Mouse (Mus musculus) urinary bladder, postnatal 36 days (tissue): ENCODE measurements at regions not wholly inside any gene's neighbourhood (a gene's known extent, or its start where the extent isn't known, plus 50 kb on each side); places are given as distances from the start of the nearest gene placed in this dataset.

Source experiments
- DNase-seq, 2 experiments: peaks; one replicate each; pipeline ENCODE4 v3.0.0; 2022; ENCODE audit warnings: low spot score in 2 of 2, mixed read lengths in 1 of 2

DNA sequence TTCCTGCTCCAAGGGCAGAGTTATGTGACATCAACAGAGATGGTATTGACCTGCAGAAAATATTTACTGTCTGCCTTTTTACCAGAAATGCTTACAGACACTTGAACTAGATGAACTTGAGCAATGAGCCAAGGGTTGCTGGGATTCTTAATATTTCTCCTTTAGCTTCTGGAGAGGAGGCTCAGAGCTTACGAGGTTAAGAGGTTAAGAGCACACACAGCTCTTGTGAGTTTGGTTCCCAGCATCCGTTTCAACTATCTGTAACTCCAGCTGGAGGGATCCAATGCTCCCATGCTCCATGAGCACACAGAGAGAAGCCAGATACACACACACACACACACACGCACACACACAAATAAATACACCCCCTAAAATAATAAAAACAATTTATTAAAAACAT, 114.7 kb upstream of the Fn1 start:
- no peak for DNase-seq

DNA sequence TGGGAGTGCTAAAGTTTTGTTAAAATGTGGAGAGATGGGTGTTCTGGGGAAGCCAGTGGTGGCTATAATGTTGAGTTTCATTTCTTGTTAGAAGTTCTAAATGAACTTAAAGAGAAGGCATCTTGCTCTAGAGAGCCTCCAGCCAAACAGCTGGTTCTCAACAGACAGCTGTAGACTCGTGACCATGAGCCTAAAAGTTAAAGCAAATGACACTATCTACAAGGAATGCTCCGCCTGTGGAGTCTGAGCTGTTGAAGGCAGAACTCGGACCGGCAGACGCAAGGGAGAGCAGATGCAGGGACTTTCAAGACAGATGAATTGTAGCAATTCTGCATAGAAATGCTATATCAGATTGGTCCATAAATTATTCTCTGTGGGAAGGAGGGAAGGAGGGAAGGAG, 114.1 kb upstream of the Fn1 start:
- no peak for DNase-seq

DNA sequence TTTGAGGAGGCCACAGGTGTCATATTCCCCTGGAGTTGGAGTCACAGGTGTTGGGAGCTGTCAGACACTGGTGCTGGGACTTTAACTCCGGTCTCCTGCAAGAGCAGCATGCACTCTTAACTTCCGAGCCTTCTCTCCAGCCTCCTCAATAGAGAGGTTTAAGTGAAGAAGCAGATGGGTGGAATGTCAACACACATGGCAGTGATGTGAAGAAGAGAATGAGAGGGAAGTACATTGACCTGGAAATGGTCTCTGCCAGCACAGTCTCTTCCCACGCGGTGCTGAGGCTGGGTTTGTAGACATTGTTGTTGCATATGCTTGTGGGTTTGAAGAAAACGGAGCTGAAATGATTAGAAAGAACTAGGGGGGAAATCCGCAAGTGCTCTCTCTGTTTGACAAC, 112.0 kb upstream of the Fn1 start:
- no peak for DNase-seq

DNA sequence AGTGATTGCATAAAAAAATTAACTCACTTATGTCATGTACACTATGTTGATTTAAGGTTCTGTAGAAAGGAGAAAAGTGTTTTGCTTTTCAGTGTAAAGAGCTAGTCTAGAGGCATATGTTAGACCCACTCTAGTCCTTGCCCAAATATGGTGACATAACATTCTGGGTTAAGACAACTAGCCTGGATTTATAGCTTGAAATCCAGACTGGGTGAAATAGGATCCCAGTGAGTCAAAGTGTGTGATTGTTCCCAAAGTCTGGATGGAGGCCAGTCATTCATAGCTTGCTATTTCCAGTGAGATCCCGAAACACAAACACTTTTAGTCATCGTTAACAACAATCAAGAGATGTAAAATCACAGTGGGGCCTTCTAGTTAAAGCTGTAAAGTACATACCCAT, 110.5 kb upstream of the Fn1 start:
- DNase-seq: peak in 1 of 2 experiments; percentile 19

DNA sequence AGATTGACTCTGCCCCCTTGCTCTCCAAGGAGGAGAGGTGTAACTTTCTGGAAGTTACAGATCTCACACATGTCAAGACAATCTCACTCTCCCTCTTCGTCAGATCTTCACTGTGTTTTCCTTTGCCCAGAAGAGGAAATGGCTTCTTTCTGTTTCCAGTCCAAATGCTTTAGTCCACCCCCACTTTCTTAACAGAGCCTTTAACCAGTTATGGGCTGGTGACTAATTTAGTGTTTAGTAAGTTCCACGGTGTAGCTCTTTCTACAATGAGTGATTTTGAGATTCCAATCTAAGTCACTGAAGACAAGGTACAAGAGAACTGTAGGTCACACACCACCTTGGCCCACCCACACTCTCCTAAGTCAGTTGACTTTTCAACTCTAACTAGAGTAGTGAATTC, 107.3 kb upstream of the Fn1 start:
- DNase-seq: no peak

DNA sequence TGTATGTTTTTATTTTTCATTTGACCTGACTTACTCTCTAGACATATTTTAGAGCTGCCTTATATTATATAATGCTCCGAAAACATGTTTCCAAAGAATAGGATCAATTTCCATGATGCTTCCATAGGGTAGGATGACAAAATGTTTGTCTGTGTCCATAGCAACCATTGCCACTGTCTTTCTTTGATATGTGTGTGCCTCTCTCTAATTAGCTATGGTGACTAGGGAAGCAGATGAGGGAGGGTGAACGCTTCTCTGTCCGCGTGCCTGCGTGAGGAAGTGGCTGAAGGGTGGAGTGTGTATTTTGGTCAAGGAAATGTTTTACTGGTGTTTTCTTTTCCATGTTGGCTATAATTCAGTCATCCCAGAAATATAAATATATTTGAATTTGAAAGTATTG, 104.2 kb upstream of the Fn1 start:
- DNase-seq: no peak

DNA sequence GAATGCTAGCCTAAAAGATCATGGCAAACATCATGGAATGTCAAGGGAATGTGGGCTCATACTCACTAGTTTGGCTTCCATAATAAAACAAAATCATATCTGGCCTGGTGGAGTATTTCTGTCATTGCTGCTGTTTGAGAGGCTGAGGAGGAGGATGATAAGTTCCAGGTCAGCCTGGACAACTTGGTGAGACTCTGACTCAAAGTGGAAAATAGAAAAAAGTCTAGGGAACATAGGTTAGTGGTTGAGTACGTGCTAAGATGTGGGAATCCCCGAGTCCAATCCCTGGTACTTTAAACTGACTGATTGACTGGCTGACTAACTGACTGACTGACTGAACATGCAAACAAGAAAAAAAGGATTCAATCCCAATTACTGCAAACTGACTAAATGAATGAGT, 103.2 kb upstream of the Fn1 start:
- no peak for DNase-seq

DNA sequence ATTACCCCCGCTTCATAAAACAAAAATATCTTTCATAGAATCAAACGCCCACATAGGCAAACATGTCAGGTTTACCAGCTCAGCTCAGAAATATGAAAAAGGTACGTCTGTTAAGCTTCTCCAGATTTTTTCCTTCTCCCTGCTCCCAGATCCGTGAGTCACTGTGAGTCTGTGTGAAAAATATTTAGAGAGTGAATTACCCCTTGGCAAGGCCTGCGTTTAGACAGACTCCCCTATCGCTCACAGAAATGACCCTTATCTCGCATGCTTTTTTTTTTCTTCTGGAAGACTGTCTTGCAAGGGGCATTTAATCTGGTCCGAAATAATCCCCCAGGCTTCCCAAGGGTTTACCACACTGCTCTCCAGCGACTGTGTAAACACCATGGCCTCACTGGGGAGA, 102.4 kb upstream of the Fn1 start:
- no peak for DNase-seq

DNA sequence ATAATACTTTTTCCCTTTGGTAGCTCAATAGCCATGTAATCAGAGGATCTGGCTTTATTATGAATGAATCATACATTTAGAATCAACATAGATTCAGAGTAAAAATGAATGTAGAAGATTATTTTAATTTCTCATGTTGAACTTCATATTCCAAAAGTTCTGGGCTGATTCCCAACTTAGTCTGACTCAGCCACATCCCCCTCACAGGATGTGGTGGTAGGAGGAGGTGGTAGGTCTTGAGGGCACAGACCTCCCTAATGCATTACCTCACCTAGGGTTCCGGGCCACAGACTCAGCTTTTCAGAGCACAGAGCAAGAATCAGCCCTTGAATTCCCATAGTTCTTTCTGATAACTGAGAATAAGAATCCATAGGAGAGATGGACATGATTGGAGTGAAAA, 99.4 kb upstream of the Fn1 start:
- no peak for DNase-seq

DNA sequence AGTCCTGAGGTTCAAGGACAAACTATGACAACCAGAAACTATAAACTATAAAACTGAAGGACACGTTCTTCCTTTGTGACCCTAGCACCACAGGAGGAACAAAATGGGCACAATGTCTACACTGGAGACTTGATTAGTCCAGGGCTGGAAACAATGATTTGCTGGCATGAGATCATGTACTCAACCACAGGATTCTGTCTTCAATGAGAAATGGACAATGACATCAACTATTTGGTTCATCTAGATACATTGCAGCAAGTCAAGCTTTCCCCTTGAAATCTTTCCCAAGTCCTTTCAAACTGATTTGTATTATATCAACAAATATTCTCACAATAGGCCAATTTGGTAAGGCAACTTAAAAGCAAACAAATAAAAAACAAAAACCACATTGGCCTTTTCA, 98.6 kb upstream of the Fn1 start:
- no peak for DNase-seq

DNA sequence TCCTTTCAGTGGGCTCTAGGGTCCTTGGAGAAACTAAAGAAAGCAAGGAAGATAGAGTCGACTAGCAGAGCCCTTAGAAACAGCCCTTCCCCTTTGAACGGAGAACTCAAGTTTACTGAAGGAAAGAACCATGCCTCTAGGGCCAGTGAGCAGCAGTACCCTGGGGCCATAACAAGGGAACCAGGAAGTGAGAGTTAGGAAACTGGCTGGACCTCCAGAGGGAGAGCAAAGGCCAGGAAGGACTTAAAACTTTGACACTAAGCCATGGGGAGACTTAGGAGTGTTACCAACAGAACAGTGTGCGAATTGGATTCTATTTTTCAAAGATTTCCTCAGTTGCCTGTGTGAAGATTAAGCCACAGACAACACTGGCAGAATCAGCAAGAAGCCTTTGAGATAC, 82.6 kb upstream of the Fn1 start:
- DNase-seq: no peak

DNA sequence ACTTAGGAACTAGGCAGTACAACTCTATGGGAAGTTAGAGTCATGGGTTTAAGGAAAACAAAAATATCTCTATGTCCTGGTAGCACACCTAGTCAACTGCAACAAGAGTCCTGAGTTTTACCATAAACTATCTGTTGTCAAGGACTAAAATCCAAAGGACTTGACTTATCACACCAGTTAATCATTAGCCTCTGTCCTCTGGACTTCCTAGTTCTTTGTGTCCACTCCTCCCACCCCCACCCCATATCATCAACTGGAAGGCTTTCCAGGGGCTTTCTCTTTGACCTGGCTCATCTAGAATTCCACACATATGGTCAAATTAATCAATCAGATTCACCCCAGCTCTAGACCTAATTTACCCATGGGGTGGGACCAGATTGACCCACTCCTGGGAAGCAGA, 78.6 kb upstream of the Fn1 start:
- DNase-seq: no peak

DNA sequence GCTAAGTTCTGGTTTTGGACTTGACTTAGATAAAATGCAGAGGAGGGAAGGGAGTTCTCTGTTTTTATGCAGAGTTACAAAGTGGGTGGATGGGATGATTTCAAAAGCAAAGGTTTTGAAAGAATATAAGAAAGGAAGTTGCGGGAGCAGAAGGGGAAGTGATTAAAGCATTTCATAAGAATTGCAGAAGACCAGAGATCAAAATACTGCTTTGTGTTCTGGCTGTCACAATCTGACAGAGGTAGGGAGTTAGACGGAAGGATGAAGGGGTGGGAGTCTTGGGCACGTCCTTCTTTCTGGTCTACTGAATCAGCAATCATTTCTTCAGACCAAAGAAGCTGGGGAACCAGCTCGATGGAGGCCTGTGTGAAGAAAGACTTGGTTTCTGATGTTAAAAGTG, 78.0 kb upstream of the Fn1 start:
- DNase-seq: no peak

DNA sequence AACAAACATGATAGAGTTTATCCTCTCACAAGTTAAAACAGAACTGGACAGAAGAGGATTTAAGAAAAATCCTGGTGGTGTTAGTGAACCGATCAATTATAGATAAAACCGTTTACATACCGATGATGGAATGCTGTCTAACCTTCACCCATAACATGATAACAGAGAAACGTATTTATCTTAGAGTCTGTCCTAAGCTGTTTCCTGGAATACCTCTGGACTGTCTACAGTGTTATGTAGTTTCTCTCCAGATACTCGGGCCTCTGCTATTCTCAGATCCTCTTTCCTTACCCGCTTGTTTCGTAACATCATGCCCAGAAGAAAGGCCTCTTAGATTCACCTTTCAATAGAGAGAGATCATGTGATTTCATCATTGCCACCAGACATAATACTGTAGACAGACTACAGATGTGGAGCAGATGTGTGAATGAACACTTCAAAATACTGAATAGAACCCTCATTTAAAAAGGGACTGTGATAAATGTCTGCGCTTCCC, 75.9 kb upstream of the Fn1 start:
- no peak for DNase-seq

DNA sequence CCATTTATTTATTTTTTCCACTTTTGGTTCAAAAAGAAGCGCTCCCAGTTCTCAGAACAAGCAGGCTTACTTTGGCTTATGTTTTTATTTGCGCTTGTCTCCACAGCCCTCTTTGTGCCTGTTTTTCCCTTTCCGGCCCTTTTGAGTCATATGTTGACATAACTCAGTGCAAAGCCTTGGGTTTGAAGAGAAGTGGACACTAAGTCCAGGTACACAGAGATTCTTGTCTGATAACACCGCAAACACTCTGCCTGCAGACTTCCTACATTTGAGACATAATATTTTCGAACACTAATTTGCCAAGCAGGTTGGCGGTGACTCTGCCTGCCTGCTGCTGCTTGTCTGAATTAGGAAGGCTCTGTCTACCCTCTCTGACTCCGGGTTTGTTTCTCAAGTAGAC, 70.8 kb upstream of the Fn1 start:
- peak; percentile 20 to 27 for DNase-seq

DNA sequence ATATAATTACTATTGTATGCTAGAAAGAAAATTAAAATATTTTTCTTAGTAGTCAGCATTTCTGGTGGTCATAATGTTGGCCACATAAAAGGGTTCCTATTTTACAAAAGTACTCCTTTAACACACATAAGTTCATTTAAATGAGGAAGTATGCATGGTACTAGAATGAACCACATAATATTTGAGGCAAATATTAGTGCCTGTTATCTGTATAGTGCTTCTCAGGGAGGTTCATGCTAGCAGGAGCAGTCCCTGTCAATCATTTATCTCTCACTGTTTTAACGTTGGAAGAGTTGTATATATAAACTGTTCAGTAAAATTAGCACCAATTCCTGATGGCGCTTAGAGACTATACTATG, 70.0 kb upstream of the Fn1 start:
- no peak for DNase-seq

DNA sequence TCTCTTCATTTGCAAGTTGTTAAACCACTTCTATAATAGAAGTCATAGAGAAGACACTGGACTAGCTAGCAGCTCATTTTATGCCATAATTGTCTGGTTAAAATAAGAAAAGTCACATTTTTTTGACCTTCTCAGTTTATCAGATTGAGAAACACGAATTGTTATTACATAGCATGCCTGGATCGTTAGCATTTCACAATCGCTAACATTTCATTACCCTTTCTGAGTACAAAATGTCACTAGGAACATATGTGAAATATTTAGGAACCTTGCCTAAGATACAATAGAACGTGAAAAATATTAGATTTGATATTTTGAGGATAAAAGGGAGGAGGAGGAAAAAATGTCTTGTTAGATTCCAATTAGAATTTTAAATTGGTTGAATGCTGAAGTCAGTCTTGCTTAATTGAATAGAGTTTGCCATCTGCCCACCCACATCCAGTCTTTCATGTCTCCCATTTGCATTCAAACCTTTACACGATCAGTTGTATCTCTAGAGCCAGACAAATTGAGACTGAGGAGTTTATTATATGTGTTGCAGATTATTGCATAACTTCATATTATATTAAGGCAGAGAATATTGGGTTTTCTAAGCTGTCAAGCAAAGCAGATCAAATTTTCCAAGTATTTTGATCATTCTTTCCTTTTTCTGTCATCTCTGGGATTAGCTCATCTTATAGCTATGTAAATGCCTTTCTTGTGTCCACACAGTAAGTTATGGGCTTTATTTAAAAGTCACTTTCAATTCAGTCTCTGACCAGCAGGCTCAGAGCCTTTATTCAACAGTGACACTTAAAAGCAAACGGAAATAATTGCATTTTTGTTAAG, 69.4 kb upstream of the Fn1 start:
- no peak for DNase-seq
